Mouse (Mus musculus) neural tube, embryonic 10.5 days (tissue): Measurements from ENCODE around the gene Trim14.
A peak's percentile ranks its signal among the peaks of the same experiment; 100 is the strongest.

Source experiments
- DNase-seq: peaks from one replicate; pipeline ENCODE4 v3.0.0-alpha.2; 2017; ENCODE audit warnings: low spot score; ENCODE audit errors: extremely low spot score

Trim14 gene

DNA sequence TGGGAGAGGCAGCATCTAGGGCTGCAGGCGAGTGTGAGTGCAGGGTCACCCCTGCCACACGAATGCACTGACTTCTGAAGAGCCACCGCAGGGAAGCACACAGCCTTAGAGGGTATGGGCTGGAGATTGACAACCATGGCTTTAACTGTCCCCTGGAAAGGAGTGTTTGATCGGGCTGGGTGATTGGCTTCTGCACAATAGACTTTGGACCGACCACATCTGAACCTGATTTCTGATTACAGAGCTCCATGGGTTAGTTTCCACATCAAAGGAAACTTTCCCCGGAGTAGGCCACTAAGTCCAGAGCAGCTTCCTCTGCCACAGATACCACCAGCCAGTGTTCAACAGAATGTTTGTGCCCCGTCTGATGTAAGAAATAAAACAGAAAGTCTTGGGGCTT, 6.2 kb downstream of the Trim14 start:
- no peak for DNase-seq

DNA sequence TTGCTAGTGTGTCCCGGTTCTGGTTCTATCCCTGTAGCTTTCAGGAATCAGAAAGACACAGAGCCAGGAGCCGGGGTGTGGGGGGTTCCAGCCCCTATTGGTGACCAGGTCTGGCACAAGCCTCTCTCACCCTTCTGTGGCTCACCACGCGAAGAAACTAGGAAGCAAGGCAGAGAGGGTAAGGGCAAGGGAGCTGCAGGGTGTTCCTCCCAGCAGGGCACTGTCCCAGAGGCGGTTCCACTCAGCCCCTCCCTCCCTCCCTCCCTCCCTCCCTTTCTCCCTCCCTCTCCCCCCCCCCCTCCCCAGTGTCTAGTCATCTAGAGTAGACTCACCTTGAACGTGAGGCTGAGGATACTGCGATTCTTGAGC, 8.4 kb downstream of the Trim14 start:
- peak; percentile 38 for DNase-seq

DNA sequence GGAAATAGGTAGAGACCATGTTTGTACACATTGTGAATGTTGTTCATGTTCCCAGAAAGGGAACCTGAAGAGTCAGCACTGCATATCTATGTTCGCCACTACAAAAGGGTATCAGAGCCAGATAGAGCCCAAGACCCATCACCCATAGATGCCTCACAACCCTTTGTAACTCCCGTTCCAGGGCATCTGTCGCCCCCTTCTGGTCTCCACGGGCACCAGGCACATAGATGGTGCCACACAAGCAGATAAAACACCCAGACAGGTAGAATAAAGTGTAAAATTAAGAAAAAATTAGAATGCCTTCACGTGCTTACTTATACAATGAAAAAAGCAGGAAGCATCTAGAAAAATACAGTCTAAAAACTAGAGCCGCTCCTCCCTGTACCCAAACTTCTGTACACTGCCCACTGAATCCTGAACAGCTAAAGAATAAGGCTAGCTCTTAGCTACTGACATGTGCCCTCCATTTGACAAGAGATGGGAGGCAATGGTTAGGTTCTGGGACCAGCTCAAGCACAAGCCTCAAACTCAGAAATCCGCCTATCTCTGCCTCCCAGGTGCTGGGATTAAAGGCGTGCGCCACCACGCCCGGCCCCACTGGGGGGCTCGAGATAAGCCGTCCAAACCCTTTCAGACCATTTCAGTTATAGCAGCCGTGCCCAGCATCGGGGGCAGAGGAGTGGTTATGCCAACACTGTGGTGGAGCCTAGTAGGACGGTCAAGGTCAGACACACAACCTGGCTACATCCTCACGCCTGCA, 9.0 kb downstream of the Trim14 start:
- DNase-seq: peak; percentile 25

DNA sequence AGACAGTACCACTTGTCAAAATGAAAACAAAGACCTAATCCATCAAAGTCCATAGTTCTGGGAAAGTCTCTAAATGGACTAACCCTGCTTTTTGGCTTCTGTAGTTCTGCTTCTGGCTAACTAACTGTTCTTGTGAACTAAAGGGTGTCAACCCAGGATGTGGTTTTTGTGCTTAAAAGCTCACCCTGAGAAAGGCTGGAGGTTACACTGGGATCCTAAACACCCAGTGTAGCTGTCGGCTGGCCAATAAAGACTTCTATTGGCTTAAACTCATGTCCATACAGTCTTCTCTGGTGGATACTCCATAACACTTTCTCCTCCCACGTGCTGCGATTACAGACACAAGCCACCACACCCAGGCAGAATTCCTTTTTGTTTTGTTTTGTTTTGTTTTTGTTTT, 9.7 kb downstream of the Trim14 start:
- DNase-seq: no peak

DNA sequence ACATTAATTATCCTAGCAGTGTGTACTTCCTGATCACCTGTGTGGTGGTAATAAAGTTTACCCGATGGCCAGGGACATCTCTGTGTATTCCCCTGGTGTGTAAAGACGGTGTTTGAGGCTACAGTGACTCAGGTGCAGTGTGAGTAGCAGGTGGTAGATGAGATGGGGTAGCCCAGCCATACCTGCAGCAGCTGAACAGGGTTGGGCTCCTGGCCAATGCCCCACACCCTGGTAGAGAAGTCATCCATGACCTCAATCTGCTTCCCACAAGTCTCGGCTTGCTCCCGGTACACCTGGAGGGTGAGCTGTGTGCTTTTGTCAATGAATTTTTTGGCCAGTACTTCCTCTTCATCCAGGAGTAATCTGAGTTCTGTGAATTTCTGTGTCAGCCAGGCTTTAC, 12.6 kb downstream of the Trim14 start:
- no peak for DNase-seq

DNA sequence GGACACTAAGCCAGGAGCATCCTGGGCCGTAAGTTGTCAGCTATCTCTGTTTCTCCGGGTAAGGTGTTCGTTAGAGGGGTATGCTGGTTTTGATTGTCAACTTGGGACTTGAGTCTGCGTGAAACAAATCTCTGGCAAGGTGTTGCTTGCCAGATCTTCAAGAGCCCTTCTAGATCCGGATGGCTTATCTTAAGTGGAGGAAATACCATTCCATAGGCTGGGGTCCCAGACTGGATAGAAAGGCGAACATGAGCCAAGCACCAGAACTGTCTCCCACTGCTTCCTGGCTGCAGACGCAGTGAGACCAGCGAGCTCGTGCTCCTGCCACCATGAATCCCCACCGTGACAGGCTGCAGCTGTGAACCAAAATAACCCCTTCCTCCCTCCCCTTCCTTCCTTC, 14.5 kb downstream of the Trim14 start:
- no peak for DNase-seq

DNA sequence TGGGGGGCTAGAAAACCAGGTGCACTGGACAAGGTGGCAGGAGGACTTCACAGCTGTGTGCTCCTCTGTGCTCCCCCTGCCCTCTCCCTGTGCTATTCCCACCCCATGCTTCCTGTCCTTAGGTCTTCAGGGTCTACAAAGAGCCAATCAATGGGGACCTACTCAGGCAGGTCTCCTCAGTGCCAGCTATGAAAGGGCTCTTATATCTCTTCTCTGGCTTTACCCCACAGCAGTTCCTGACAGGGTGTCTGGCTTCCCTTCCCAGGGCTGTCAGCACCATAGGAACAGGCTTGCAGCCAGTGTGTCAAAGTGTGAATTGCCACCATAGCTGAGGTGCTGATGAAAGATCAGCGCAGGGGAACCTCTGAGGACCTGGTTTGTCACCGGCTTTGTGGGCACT, 15.4 kb downstream of the Trim14 start:
- no peak for DNase-seq

DNA sequence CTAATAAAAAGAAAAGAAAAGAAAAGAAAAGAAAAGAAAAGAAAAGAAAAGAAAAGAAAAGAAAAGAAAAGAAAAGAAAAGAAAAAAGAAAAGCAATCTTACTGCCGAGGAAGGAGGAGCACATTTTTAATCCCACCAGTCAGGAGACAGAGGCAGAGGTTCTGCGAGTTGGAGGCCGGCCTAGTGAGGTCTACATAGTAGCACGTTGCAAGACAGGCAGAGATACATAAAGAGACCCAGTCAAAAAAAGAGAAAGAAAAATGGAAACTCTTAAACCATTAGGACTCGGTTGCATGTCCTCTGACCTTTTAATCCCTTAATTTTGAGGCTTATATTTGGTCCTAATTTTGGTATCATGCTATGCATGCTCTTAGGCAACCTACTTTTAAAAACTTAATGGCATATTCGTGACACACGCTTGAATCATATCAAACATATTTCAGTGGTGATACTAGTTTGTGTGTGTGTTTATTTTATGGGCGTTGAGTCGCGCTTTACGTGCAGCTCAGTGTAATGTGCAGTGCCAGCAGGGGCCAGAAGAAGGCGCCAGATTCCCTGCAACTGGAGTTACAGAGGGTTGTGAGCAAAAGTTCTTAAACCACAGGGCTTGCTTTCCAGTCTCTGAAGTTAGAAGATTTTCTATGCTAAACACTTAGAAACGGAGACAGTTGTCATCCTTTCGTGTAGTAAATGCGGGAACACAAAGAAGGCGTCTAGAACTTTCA, 28.0 kb downstream of the Trim14 start:
- peak; percentile 62 for DNase-seq

DNA sequence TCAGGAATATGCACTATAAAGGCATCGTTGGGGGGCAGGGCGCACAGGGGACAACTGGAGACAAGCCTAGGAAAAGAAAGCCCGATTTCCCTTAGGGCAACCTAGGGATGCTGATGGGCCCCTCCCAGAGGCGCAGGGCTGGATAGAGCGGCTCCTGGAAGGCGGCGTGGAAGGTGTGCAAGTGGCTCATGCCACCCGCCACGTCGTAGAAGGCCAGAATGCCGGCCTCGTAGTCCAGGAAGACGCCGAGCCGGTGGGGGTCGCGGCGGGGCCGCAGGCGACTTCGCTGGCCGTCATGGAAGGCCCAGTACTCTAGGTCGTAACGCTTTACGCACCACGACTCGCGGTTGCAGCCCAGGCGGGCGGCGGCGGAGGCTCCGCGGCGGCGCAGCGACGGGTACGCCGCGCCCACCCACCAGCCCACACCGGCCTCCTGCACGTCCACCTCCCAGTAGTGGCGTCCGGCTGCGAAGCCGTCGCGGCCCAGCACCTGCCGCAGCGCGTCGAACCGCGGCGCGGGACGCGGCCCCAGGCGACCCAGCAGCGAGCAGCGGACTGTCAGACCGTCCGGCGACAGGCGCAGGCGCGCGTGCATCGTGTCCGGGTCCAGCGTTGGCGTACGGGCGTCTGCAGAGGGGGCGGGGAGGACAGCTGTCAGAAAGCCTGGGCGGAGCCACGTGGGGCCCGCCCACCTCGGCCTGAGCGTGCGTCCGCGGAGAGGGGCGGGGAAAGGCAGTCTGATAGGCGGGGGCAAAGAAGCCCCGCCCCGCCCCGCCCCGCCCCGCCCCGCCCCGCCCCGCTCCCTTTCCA, 28.9 kb downstream of the Trim14 start:
- DNase-seq: peak; percentile 94

DNA sequence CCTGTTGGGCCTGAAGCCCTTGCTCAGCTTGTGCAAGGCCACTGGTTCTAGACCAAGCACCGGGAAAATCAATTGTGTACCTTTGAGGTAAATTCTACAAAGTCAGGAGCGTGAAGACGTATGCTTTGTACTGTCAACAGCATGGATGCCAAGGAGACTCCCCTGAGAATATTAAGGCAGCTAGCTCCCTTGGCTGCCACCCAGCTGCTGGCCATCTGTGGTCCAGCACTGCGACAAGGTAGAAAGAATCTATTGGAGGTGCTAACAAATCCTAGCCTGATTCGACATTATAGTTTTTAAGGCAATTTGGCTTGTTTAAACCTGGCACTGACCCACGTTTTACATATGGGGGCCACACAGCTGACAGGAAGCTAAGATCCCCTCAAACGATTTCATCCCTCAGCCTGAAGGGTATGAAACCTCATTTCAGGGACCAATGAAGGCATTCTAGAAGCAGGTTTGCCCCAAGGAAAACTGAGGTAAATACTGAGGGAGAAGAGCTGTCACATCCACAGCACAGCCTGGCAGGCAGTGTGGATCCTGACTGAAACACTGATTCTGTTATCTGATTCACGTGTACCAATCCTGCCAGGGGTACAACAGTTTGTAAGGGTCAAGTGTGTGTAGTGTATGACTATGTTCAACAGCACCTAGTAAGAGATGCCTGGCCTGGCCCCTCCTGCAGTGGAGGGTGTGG, 30.4 kb downstream of the Trim14 start:
- no peak for DNase-seq

DNA sequence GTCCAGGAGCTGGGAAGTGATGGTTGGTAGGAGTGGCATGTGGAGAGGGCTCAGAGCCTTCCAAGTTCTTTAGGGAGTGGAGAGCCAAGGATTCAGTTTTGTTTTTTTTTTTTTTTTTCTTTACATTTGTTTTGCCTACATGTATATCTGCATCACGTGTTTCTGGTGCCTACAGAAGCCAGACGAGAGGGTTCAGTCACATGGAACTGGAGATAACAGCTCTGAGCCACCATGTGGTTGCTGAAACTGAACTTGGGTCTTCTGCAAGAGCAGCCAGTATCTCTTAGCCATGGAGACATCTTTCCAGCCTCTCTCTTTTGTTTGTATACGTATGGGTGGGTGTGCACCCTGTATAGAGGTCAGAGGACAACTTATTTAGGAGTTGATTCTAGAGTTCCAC, 32.1 kb downstream of the Trim14 start:
- DNase-seq: no peak

DNA sequence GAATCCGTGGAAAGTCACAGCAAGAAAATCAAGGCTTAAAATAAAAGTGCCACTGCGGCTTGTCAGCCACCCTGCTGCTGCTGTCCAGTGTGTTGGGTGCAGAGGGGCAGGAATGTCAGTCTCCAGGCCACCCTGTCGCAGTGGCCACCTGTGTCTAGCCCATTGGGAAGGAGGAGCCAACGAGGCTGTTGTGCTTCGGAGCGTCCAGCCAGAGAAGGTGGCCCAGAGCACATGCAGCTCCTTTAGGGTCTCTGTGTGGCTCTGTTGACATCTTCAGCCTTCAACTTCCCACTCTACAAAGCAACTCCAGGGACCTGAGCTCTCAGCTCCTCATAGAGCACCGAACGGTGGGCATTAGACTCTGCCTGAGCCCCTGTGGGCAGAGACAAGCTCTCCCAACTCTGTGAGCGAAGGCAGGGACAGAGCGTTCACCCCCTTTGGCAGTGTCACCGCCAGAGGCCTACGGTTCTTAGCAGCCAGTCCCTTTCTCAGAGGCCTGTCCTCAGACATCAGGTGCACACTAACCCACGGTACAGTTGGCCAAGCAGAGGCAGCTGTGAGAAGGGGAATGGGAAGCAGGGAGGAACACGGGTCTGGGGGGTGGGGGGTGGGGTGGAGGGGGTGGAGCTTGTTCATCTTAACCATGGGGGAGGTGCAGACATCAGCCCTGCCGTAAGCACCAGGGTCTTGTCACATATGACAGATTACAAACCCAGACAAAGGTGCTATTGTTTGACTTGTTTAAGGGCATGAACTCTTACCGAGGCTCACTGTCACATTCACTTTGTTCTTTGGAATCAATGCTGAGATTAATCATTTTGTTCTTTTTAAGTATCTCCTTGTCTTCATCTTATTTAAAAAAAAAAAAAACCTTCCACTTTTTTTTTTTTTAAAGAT, 33.1 kb downstream of the Trim14 start:
- peak; percentile 25 for DNase-seq

DNA sequence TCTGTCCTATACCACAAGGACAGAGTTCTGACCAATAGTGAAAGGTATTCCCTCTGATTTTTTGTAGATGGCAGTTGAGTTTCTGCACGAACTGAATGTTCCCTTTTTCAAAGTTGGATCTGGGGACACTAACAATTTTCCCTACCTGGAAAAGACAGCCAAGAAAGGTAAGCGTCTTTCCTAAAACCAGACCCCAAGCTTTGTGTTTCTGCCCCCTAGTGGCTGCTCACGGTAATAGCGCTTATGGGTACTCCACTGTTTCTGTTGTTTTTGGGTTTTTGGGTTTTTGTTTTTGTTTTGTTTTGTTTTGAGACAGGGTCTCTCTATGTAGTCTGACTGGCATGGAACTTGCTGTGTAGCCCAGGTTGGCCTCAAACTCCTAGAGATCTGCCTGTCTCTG, 37.0 kb downstream of the Trim14 start:
- no peak for DNase-seq

DNA sequence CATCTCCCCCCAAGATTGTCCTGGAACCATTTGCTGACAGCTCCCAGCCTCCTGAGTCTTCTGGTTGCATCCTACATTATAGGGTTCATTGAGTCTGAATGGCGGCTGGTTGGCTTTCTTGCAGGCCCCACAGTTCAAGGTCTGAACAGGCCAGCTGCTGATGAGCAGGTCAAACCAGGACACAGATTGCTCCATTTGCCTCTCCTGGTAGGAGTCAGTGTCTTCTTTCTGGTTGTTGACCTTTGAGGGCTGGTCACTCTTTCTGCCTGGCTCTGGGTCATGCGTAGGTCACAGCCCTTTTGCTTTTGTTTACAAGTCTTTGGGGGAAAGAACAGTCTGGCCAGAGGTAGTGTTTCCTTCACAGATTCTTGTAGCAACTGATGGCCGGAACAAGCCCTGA, 37.4 kb downstream of the Trim14 start:
- peak; percentile 38 for DNase-seq

DNA sequence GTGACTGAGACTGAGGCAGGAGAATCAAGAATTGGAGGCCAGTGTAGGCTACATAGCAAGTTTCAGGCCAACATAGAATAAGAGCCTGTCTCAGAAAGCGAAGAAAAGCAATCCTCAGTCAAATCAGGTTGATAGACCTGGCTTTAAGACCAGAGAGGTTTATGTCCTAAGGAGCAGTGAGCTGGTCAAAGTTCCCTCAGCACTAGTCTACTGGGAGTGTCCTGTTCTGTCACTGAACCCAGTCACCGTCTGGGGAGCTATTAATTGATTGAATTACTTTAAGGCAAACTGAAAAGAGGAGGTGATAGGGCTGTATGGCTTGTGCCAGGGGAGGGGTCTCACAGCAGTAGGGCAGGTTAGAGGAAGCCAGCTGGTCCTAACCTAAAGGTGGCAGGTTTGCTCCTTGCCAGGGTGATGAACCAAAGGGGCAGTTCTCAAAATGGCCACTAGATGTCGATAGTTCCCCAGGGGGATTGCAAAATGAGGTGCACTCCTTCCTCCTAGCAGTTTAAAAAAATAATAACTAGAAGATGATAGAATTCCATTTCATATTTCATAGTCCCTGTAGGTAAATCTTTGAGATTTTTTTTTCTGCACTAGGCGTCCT, 38.6 kb downstream of the Trim14 start:
- peak; percentile 58 for DNase-seq

DNA sequence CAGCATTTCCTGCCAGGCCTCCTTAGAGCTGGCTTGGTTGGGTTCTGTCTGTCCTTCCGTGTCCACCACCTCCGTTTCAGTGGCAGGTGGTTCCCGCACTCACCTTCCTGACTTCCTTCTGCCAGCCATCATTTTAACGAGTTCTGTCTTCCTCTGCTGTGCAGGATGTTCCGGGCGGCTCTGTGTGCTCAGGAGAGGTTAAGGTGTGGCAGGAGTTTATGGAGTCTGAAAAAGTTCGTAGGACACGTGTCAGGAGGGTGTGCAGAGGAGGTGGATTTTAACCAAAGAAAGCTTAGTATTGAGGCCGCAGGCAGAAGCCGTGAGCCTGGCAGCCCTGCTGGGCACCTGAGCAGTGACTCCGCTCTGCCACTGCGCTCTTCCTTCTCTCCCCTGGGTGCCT, 40.4 kb downstream of the Trim14 start:
- DNase-seq: no peak

DNA sequence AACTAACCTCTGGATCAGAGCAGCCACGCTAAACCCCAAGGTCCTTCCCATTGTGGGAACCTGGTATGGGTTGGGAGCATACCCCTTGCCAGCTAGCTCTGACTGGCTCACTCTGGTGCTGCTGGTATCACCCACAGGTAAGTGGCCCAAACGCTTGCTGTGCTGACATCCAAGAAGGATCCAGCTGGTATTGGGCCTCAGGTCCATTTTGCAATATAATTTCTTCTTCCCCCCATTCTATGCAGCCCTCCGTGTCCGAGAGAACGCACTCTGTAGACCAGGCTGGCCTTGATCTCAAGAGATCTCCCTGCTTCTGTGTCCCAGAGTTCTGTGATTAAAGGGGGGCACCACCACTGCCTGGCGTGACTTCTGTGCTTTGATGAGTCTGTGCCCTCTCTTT, 42.9 kb downstream of the Trim14 start:
- no peak for DNase-seq

DNA sequence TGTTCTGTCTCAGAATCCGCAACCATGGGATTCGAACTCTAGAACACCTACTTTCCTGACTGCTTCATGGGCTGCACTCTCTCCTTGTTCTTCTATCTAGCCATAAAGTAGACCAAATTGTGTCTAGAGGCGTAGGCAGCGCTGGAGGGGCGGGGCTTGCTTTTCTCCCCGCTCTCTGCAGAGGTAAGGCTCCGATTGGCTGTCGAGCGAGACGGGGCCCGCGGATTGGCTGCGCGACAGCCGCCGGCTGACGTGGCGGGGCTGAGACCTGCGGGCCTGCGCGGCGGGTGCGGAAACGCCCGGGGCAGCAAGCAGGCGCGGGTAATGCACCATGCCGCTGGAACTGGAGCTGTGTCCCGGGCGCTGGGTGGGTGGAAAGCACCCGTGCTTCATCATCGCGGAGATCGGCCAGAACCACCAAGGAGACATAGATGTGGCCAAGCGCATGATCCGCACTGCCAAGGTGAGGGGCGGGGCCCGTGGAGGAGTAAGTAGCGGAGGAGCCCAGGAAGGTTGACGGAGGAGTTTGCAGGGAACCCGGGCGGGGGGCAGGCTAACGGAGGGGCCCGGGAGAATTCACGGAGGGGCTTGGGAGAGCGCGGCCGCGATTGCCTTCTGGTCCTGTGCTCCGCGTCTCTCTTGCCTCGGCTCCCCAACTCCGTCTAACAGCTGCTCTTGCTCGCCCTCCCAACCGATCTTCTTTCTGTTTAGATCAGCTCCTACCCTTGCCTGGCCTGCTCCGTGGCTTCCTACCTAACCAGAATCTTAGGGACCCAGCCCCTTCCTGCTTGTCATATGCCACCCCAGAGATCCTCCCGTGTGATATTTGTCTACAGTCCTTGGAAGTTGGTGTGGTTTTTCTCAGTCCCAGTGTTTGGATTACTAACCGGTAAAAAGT, 46.7 kb downstream of the Trim14 start, which contains the start of gene Nans:
Gene Nans, plus strand, starts transcription at position 221 of the 898 bp plus-strand sequence.
- peak; percentile 91 for DNase-seq

DNA sequence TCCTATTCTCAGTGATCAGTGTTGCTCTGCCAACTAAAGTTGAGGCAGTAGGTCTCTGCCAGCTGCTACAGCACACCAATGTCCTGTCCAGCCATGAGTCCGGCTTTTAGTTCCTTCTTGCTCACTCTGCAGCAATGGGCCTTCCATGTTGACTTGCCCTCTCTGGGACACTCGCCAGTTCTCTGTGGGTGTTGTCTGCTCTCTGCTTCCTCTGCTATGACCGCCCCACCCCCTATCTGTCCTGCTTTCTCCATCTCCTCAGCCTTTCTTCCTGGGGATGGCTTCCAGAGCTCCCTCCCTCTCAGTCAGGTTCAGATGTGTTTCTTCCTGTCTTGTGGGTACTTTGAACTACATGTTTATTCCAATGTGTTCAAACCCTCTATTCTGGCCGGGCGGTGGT, 48.6 kb downstream of the Trim14 start:
- DNase-seq: no peak
